Comparison of ENCODE assay signal across 1 mouse cellular context in genomic region chr15:79347165-79347844, GRCm38 (mm10).
A peak's percentile ranks its signal among the peaks of the same experiment; 100 is the strongest.
TF ChIP-seq lines count a peak whose summit lies in the region.

No protein-coding gene starts in this region.

TF ChIP-seq in CH12.LX, 34 proteins besides CTCF, POLR2A, EP300 and RAD21:
- TF ChIP-seq JUN (IDR thresholded peaks at IDR 0.05; ENCODE audit: insufficient read depth, low read depth, low read length) (peak; percentile 63), SIN3A (IDR thresholded peaks at IDR 0.05; ENCODE audit: low read length) (peak; percentile 32; the same call in 1 of the 2 replicates), ZNF384 (IDR thresholded peaks at IDR 0.05; ENCODE audit: low read depth, low read length) (no peak), MAZ (IDR thresholded peaks at IDR 0.05; ENCODE audit: low read depth, low read length) (0 out of 2 replicates have a peak, but pooled peaks have one; percentile 37), JUND (conservative IDR thresholded peaks at IDR 0.05; ENCODE audit: low read depth, low read length) (peak; percentile 59; the same call in 1 of the 2 replicates), NRF1 (IDR thresholded peaks at IDR 0.05; ENCODE audit: low read depth, low read length) (peak; percentile 51; the same call in 1 of the 2 replicates), CHD2 (IDR thresholded peaks at IDR 0.05; ENCODE audit: low read length) (no peak), ELF1 (IDR thresholded peaks at IDR 0.05; ENCODE audit: low read depth, low read length) (no peak), MXI1 (IDR thresholded peaks at IDR 0.05; ENCODE audit: low read depth, low read length) (peak; percentile 15; the same call in 1 of the 2 replicates), MYC (IDR thresholded peaks at IDR 0.05; ENCODE audit: low read depth, low read length) (peak; percentile 66; the same call in 1 of the 2 replicates), IRF4 (IDR thresholded peaks at IDR 0.05; ENCODE audit: low read depth, low read length) (peak; percentile 84), UBTF (IDR thresholded peaks at IDR 0.05; ENCODE audit: low read depth, low read length) (peak; percentile 36; the same call in 1 of the 2 replicates), BHLHE40 (IDR thresholded peaks at IDR 0.05; ENCODE audit: low read depth, low read length) (peak; percentile 90), ZC3H11A (IDR thresholded peaks at IDR 0.05; ENCODE audit: low read depth, low read length) (no peak), USF2 (conservative IDR thresholded peaks at IDR 0.05; ENCODE audit: low read depth, low read length) (0 out of 2 replicates have a peak, but pooled peaks have one; percentile 26), RCOR1 (conservative IDR thresholded peaks at IDR 0.05; ENCODE audit: low read depth, low read length) (no peak), MAX (IDR thresholded peaks at IDR 0.05; ENCODE audit: low read length) (peak; percentile 60), ETS1 (conservative IDR thresholded peaks at IDR 0.05; ENCODE audit: low read depth, low read length) (peak; percentile 33; the same call in 1 of the 2 replicates), TBP (conservative IDR thresholded peaks at IDR 0.05; ENCODE audit: low read depth, low read length) (peak; percentile 51; the same call in 1 of the 2 replicates)
